Mouse (Mus musculus): ENCODE measurements around the gene Tmem243. TPM values are rescaled to one million over a fixed set of nuclear protein-coding genes. Genes with fewer than 3 reads are reported as not detected.
"Not testable (repeated sequence)": the region's sequence is repeated elsewhere in the genome, so short reads cannot be mapped to it uniquely, and the experiment has no call there.

The Tmem243 gene
- polyA plus RNA-seq, 1 experiment from 2014 or later, result 28.1 TPM

GRCm38 (mm10) chr5:9160831-9161455, 60.5 kb downstream of the Tmem243 start:
- peak overlapping the region; percentile 99 for H3K9ac ChIP-seq (ENCODE audit: low read depth, low read length)
- ATAC-seq (ENCODE audit: low FRiP score, low TSS enrichment), result peak; percentile 78
- no peaks in the 10 kb centered on the region for H3K27me3 ChIP-seq (ENCODE audit: control insufficient read depth, insufficient read depth, low read length)
- H3K9me3 ChIP-seq (ENCODE audit: control insufficient read depth, low read length), result no peaks in the 10 kb centered on the region
- peak overlapping the region; percentile 59 for H3K4me3 ChIP-seq (ENCODE audit: low read length)
- peaks cover 3% of the 10 kb centered on the region; the same call in 1 of the 2 replicates for H3K36me3 ChIP-seq (ENCODE audit: control insufficient read depth, insufficient read depth, low read length)
- H3K27ac ChIP-seq (ENCODE audit: low read depth, low read length), result peak overlapping the region; percentile 98
- WGBS, result under 1% methylated on average over 51 of the region's 55 CpGs
- 0 out of 2 replicates have a peak, but pooled peaks cover 3% of the 10 kb centered on the region for H3K4me1 ChIP-seq (ENCODE audit: control insufficient read depth, insufficient read depth, low read length)
- peak overlapping the region; percentile 58 for H3K4me2 ChIP-seq (replicated peaks; ENCODE audit: low read depth, low read length)

GRCm38 (mm10) chr5:9161456-9162041, 61.1 kb downstream of the Tmem243 start, which contains the start of gene Dmtf1:
Dmtf1 (minus strand) TSS chr5:9161776.
- Histone ChIP-seq H3K27ac (ENCODE audit: low read depth, low read length) (peak within 1 kb of the TSS; percentile 98), H3K4me1 (ENCODE audit: control insufficient read depth, insufficient read depth, low read length) (0 out of 2 replicates have a peak, but pooled peaks cover 3% of the 10 kb centered on the region), H3K4me3 (ENCODE audit: low read length) (peak within 1 kb of the TSS; percentile 59), H3K9me3 (ENCODE audit: control insufficient read depth, low read length) (no peaks in the 10 kb centered on the region), H3K4me2 (replicated peaks; ENCODE audit: low read depth, low read length) (peak within 1 kb of the TSS; percentile 66), H3K27me3 (ENCODE audit: control insufficient read depth, insufficient read depth, low read length) (no peaks in the 10 kb centered on the region), H3K36me3 (ENCODE audit: control insufficient read depth, insufficient read depth, low read length) (peaks cover 3% of the 10 kb centered on the region; the same call in 1 of the 2 replicates), H3K9ac (ENCODE audit: low read depth, low read length) (peak within 1 kb of the TSS; percentile 99)
- under 1% methylated on average over 64 of the region's 64 CpGs for WGBS
- ATAC-seq (ENCODE audit: low FRiP score, low TSS enrichment), result peak; percentile 98

- peak; percentile 11; the same call in 1 of the 2 replicates for ATAC-seq (ENCODE audit: low FRiP score, low TSS enrichment)
- no peaks in the 10 kb centered on the region for H3K9me3 ChIP-seq (ENCODE audit: control insufficient read depth, low read length)
- WGBS, result 14% methylated on average over 7 of the region's 7 CpGs
- 0 out of 2 replicates have a peak, but pooled peaks cover 3% of the 10 kb centered on the region for H3K4me1 ChIP-seq (ENCODE audit: control insufficient read depth, insufficient read depth, low read length)
- H3K4me2 ChIP-seq (replicated peaks; ENCODE audit: low read depth, low read length), result peak overlapping the region; percentile 66
- peaks cover 3% of the 10 kb centered on the region; the same call in 1 of the 2 replicates for H3K36me3 ChIP-seq (ENCODE audit: control insufficient read depth, insufficient read depth, low read length)
- H3K9ac ChIP-seq (ENCODE audit: low read depth, low read length), result peak overlapping the region; percentile 54
- H3K27ac ChIP-seq (ENCODE audit: low read depth, low read length), result peak overlapping the region; percentile 98
- H3K27me3 ChIP-seq (ENCODE audit: control insufficient read depth, insufficient read depth, low read length), result no peaks in the 10 kb centered on the region
- peak overlapping the region; percentile 59 for H3K4me3 ChIP-seq (ENCODE audit: low read length)
Observed at GRCm38 (mm10) chr5:9162088-9162487, 61.6 kb downstream of the Tmem243 start.

GRCm38 (mm10) chr5:9163411-9163810, 62.9 kb downstream of the Tmem243 start:
- no peak for ATAC-seq (ENCODE audit: low FRiP score, low TSS enrichment)
- no peak overlapping the region for H3K27ac ChIP-seq (ENCODE audit: low read depth, low read length)
- no peak overlapping the region for H3K9ac ChIP-seq (ENCODE audit: low read depth, low read length)
- no peak overlapping the region for H3K4me2 ChIP-seq (replicated peaks; ENCODE audit: low read depth, low read length)
- 98% methylated on average over 3 of the region's 3 CpGs for WGBS
- H3K9me3 ChIP-seq (ENCODE audit: control insufficient read depth, low read length), result no peaks in the 10 kb centered on the region
- H3K36me3 ChIP-seq (ENCODE audit: control insufficient read depth, insufficient read depth, low read length), result peaks cover 3% of the 10 kb centered on the region; the same call in 1 of the 2 replicates
- no peaks in the 10 kb centered on the region; the same call in 1 of the 2 replicates for H3K27me3 ChIP-seq (ENCODE audit: control insufficient read depth, insufficient read depth, low read length)
- 0 out of 2 replicates have a peak, but pooled peaks cover 3% of the 10 kb centered on the region for H3K4me1 ChIP-seq (ENCODE audit: control insufficient read depth, insufficient read depth, low read length)
- H3K4me3 ChIP-seq (ENCODE audit: low read length), result no peak overlapping the region

- not testable (repeated sequence) for H3K4me2 ChIP-seq (replicated peaks; ENCODE audit: low read depth, low read length); H3K4me3 ChIP-seq (ENCODE audit: low read length); H3K4me1 ChIP-seq (ENCODE audit: control insufficient read depth, insufficient read depth, low read length); H3K36me3 ChIP-seq (ENCODE audit: control insufficient read depth, insufficient read depth, low read length); H3K9ac ChIP-seq (ENCODE audit: low read depth, low read length); H3K9me3 ChIP-seq (ENCODE audit: control insufficient read depth, low read length); H3K27me3 ChIP-seq (ENCODE audit: control insufficient read depth, insufficient read depth, low read length); ATAC-seq (ENCODE audit: low FRiP score, low TSS enrichment); H3K27ac ChIP-seq (ENCODE audit: low read depth, low read length)
- WGBS, result 91% methylated on average over 10 of the region's 10 CpGs
Observed at GRCm38 (mm10) chr5:9165151-9165550, 64.7 kb downstream of the Tmem243 start.

- H3K9me3 ChIP-seq (ENCODE audit: control insufficient read depth, low read length), result no peaks in the 10 kb centered on the region
- H3K4me2 ChIP-seq (replicated peaks; ENCODE audit: low read depth, low read length), result no peak overlapping the region
- WGBS, result 76% methylated on average over 8 of the region's 8 CpGs
- H3K9ac ChIP-seq (ENCODE audit: low read depth, low read length), result no peak overlapping the region
- no peak overlapping the region for H3K27ac ChIP-seq (ENCODE audit: low read depth, low read length)
- no peak for ATAC-seq (ENCODE audit: low FRiP score, low TSS enrichment)
- H3K36me3 ChIP-seq (ENCODE audit: control insufficient read depth, insufficient read depth, low read length), result no peaks in the 10 kb centered on the region
- no peaks in the 10 kb centered on the region for H3K4me1 ChIP-seq (ENCODE audit: control insufficient read depth, insufficient read depth, low read length)
- no peaks in the 10 kb centered on the region; the same call in 1 of the 2 replicates for H3K27me3 ChIP-seq (ENCODE audit: control insufficient read depth, insufficient read depth, low read length)
- no peak overlapping the region for H3K4me3 ChIP-seq (ENCODE audit: low read length)
Observed at GRCm38 (mm10) chr5:9166366-9166765, 65.9 kb downstream of the Tmem243 start.

GRCm38 (mm10) chr5:9169328-9170005, 69.0 kb downstream of the Tmem243 start:
- ATAC-seq (ENCODE audit: low FRiP score, low TSS enrichment); H3K4me1 ChIP-seq (ENCODE audit: control insufficient read depth, insufficient read depth, low read length); H3K36me3 ChIP-seq (ENCODE audit: control insufficient read depth, insufficient read depth, low read length); H3K27ac ChIP-seq (ENCODE audit: low read depth, low read length); H3K4me2 ChIP-seq (replicated peaks; ENCODE audit: low read depth, low read length); H3K27me3 ChIP-seq (ENCODE audit: control insufficient read depth, insufficient read depth, low read length); H3K9ac ChIP-seq (ENCODE audit: low read depth, low read length); H3K4me3 ChIP-seq (ENCODE audit: low read length); H3K9me3 ChIP-seq (ENCODE audit: control insufficient read depth, low read length): not testable (repeated sequence)
- WGBS, result 75% methylated on average over 4 of the region's 5 CpGs

- H3K9ac ChIP-seq (ENCODE audit: low read depth, low read length), result no peak overlapping the region
- no peaks in the 10 kb centered on the region for H3K4me1 ChIP-seq (ENCODE audit: control insufficient read depth, insufficient read depth, low read length)
- no peaks in the 10 kb centered on the region for H3K27me3 ChIP-seq (ENCODE audit: control insufficient read depth, insufficient read depth, low read length)
- WGBS, result 62% methylated on average over 2 of the region's 2 CpGs
- H3K4me3 ChIP-seq (ENCODE audit: low read length), result no peak overlapping the region
- H3K4me2 ChIP-seq (replicated peaks; ENCODE audit: low read depth, low read length), result no peak overlapping the region
- H3K27ac ChIP-seq (ENCODE audit: low read depth, low read length), result no peak overlapping the region
- H3K9me3 ChIP-seq (ENCODE audit: control insufficient read depth, low read length), result no peaks in the 10 kb centered on the region
- ATAC-seq (ENCODE audit: low FRiP score, low TSS enrichment), result no peak
- no peaks in the 10 kb centered on the region for H3K36me3 ChIP-seq (ENCODE audit: control insufficient read depth, insufficient read depth, low read length)
Observed at GRCm38 (mm10) chr5:9173295-9173694, 72.8 kb downstream of the Tmem243 start.

GRCm38 (mm10) chr5:9186467-9186866, 86.0 kb downstream of the Tmem243 start:
- WGBS, result 52% methylated on average over 1 of the region's 1 CpGs
- no peak for ATAC-seq (ENCODE audit: low FRiP score, low TSS enrichment)

More at GRCm38 (mm10) chr5:9186467-9186866, 86.0 kb downstream of the Tmem243 start:
- Histone ChIP-seq H3K9me3 (ENCODE audit: control insufficient read depth, low read length) (no peaks in the 10 kb centered on the region), H3K4me1 (ENCODE audit: control insufficient read depth, insufficient read depth, low read length) (no peaks in the 10 kb centered on the region), H3K27ac (ENCODE audit: low read depth, low read length) (no peak overlapping the region), H3K27me3 (ENCODE audit: control insufficient read depth, insufficient read depth, low read length) (no peaks in the 10 kb centered on the region), H3K4me3 (ENCODE audit: low read length) (no peak overlapping the region), H3K36me3 (ENCODE audit: control insufficient read depth, insufficient read depth, low read length) (no peaks in the 10 kb centered on the region), H3K9ac (ENCODE audit: low read depth, low read length) (no peak overlapping the region), H3K4me2 (replicated peaks; ENCODE audit: low read depth, low read length) (no peak overlapping the region)

All from kidney, embryonic 14.5 days (tissue).